Mouse (Mus musculus): ENCODE data around the gene Tmem8b. TPM values are rescaled to one million over a fixed set of nuclear protein-coding genes. Genes with fewer than 3 reads are reported as not detected.

The Tmem8b gene
- polyA plus RNA-seq, 1 experiment from 2014 or later = 16.2 TPM

Small RNA genes within 50 kb of the gene (microRNA-seq; reads per million reads assigned to microRNA genes)
- not detected for gene Gm25262

Other genes starting within 250 kb of the Tmem8b start
- gene Fam166b, start 239.8 kb upstream of the Tmem8b start, polyA plus RNA-seq (2015; fragmentation: Nextera tagmentation; extraction: Ambion mirVana) = 0.65 and 0.70 TPM in 2 replicates
- 10.7 and 12.5 TPM in 2 replicates for gene Tesk1, start 227.0 kb upstream of the Tmem8b start, polyA plus RNA-seq (2015; fragmentation: Nextera tagmentation; extraction: Ambion mirVana)
- gene Cd72, start 214.3 kb upstream of the Tmem8b start, polyA plus RNA-seq (2015; fragmentation: Nextera tagmentation; extraction: Ambion mirVana) = 4.3 TPM in 2 replicates
- not detected in 2 replicates for gene Sit1, start 185.2 kb upstream of the Tmem8b start, polyA plus RNA-seq (2015; fragmentation: Nextera tagmentation; extraction: Ambion mirVana)
- gene Ccdc107, start 176.1 kb upstream of the Tmem8b start, polyA plus RNA-seq (2015; fragmentation: Nextera tagmentation; extraction: Ambion mirVana) = 61.0 and 61.8 TPM in 2 replicates
- 17.5 and 25.3 TPM in 2 replicates for gene Arhgef39, start 169.3 kb upstream of the Tmem8b start, polyA plus RNA-seq (2015; fragmentation: Nextera tagmentation; extraction: Ambion mirVana)
- gene Car9, start 162.0 kb upstream of the Tmem8b start, polyA plus RNA-seq (2015; fragmentation: Nextera tagmentation; extraction: Ambion mirVana) = 0.19 and 0.41 TPM in 2 replicates
- 9.7 and 9.8 TPM in 2 replicates for gene Tpm2, start 145.2 kb upstream of the Tmem8b start, polyA plus RNA-seq (2015; fragmentation: Nextera tagmentation; extraction: Ambion mirVana)
- gene Creb3, start 106.6 kb upstream of the Tmem8b start, polyA plus RNA-seq (2015; fragmentation: Nextera tagmentation; extraction: Ambion mirVana) = 77.7 and 78.8 TPM in 2 replicates
- 53.2 and 54.2 TPM in 2 replicates for gene Tln1, start 106.3 kb upstream of the Tmem8b start, polyA plus RNA-seq (2015; fragmentation: Nextera tagmentation; extraction: Ambion mirVana)
- gene Rgp1, start 90.3 kb upstream of the Tmem8b start, polyA plus RNA-seq (2015; fragmentation: Nextera tagmentation; extraction: Ambion mirVana) = 21.5 and 28.2 TPM in 2 replicates
- gene Gba2, start 90.1 kb upstream of the Tmem8b start, polyA plus RNA-seq (2015; fragmentation: Nextera tagmentation; extraction: Ambion mirVana) = 59.1 and 61.0 TPM in 2 replicates
- gene Msmp, start 84.5 kb upstream of the Tmem8b start, polyA plus RNA-seq (2015; fragmentation: Nextera tagmentation; extraction: Ambion mirVana) = 0.56 and 0.81 TPM in 2 replicates
- 12.7 and 15.4 TPM in 2 replicates for gene Npr2, start 37.0 kb upstream of the Tmem8b start, polyA plus RNA-seq (2015; fragmentation: Nextera tagmentation; extraction: Ambion mirVana)
- 4.3 and 6.7 TPM in 2 replicates for gene Spag8, start 15.4 kb upstream of the Tmem8b start, polyA plus RNA-seq (2015; fragmentation: Nextera tagmentation; extraction: Ambion mirVana)
- 65.5 and 74.0 TPM in 2 replicates for gene Hint2, start 12.5 kb upstream of the Tmem8b start, polyA plus RNA-seq (2015; fragmentation: Nextera tagmentation; extraction: Ambion mirVana)
- 1.6 and 1.7 TPM in 2 replicates for gene Fam221b, start 174 bp downstream of the Tmem8b start, polyA plus RNA-seq (2015; fragmentation: Nextera tagmentation; extraction: Ambion mirVana)
- not detected in 2 replicates for gene Olfr70, start 31.8 kb downstream of the Tmem8b start, polyA plus RNA-seq (2015; fragmentation: Nextera tagmentation; extraction: Ambion mirVana)
- gene Olfr71, start 41.3 kb downstream of the Tmem8b start, polyA plus RNA-seq (2015; fragmentation: Nextera tagmentation; extraction: Ambion mirVana) = not detected in 2 replicates
- gene Hrct1, start 58.2 kb downstream of the Tmem8b start, polyA plus RNA-seq (2015; fragmentation: Nextera tagmentation; extraction: Ambion mirVana) = 0.19 and 0.42 TPM in 2 replicates
- gene Spaar, start 61.1 kb downstream of the Tmem8b start, polyA plus RNA-seq (2015; fragmentation: Nextera tagmentation; extraction: Ambion mirVana) = 0.08 TPM in 1 of 2 replicates, not detected in the other
- not detected in 2 replicates for gene Olfr159, start 102.0 kb downstream of the Tmem8b start, polyA plus RNA-seq (2015; fragmentation: Nextera tagmentation; extraction: Ambion mirVana)
- not detected in 2 replicates for gene Olfr156, start 154.9 kb downstream of the Tmem8b start, polyA plus RNA-seq (2015; fragmentation: Nextera tagmentation; extraction: Ambion mirVana)
- not detected in 2 replicates for gene Olfr157, start 171.2 kb downstream of the Tmem8b start, polyA plus RNA-seq (2015; fragmentation: Nextera tagmentation; extraction: Ambion mirVana)
- gene Olfr155, start 182.6 kb downstream of the Tmem8b start, polyA plus RNA-seq (2015; fragmentation: Nextera tagmentation; extraction: Ambion mirVana) = not detected in 2 replicates
- gene Reck, start 206.6 kb downstream of the Tmem8b start, polyA plus RNA-seq (2015; fragmentation: Nextera tagmentation; extraction: Ambion mirVana) = 4.1 and 4.4 TPM in 2 replicates